Mouse (Mus musculus) liver, embryonic 11.5 days (tissue): Measurements from ENCODE around the gene Lcn6. TPM values are rescaled to one million over a fixed set of nuclear protein-coding genes. Genes with fewer than 3 reads are reported as not detected.
"Not testable (repeated sequence)": the region's sequence is repeated elsewhere in the genome, so short reads cannot be mapped to it uniquely, and the experiment has no call there.

ENCODE experiments used
- ATAC-seq: fragments of 200-750 bp; cut with Nextera tagmentation; replicated peaks from 2 replicates; pipeline ENCODE4 v1.8.0; 2017; ENCODE audit warnings: moderate number of reproducible peaks, mild to moderate bottlenecking, moderate TSS enrichment, moderate library complexity; ENCODE audit not compliant: low FRiP score
- DNase-seq: peaks from one replicate; pipeline ENCODE4 v3.0.0-alpha.2; 2017; ENCODE audit warnings: low spot score
- H3K27ac ChIP-seq: fragments of 300-500 bp; sonication (generic); 2 replicates; pipeline ENCODE4 v1.5.1; 2014; ENCODE audit warnings: mild to moderate bottlenecking, low read depth, low read length, control low read depth
- H3K27me3 ChIP-seq: fragments of 300-500 bp; sonication (generic); replicated peaks from 2 replicates; pipeline ENCODE4 v1.6.1; 2014; ENCODE audit warnings: low read length, mixed read lengths; ENCODE audit not compliant: control insufficient read depth, insufficient read depth
- H3K36me3 ChIP-seq: fragments of 300-500 bp; sonication (generic); 2 replicates; pipeline ENCODE4 v1.6.1; 2014; ENCODE audit warnings: mild to moderate bottlenecking, low read length, moderate library complexity, mixed read lengths; ENCODE audit not compliant: control insufficient read depth, insufficient read depth
- H3K4me1 ChIP-seq: fragments of 300-500 bp; sonication (generic); replicated peaks from 2 replicates; pipeline ENCODE4 v1.6.1; 2014; ENCODE audit warnings: low read length, mixed read lengths; ENCODE audit not compliant: control insufficient read depth, insufficient read depth
- H3K4me2 ChIP-seq: fragments of 300-500 bp; sonication (generic); 2 replicates; pipeline ENCODE4 v1.6.1; 2014; ENCODE audit warnings: mild to moderate bottlenecking, control low read depth, moderate library complexity
- H3K4me3 ChIP-seq: fragments of 300-500 bp; sonication (generic); 2 replicates; pipeline ENCODE4 v1.5.1; 2014; ENCODE audit warnings: low read depth, low read length, control low read depth
- H3K9ac ChIP-seq: fragments of 300-500 bp; sonication (generic); 2 replicates; pipeline ENCODE4 v1.6.1; 2014; ENCODE audit warnings: low read depth, low read length, control low read depth
- H3K9me3 ChIP-seq: fragments of 300-500 bp; sonication (generic); 2 replicates; pipeline ENCODE4 v1.6.1; 2016; ENCODE audit warnings: low read length, inconsistent platforms, mixed read lengths; ENCODE audit not compliant: control insufficient read depth
- WGBS: fragments of 180-500 bp; shearing (Covaris S2); extraction: QIAGEN DNeasy Blood & Tissue Kit; methylation state at CpG from one replicate; pipeline ENCODE4 v1.1.7; 2014; 5-methylcytosine and 5-hydroxymethylcytosine counted together
- polyA plus RNA-seq: library from polyadenylated mRNA; unstranded; fragments of >200 nt; fragmentation: Nextera tagmentation; extraction: Ambion mirVana; gene quantifications from 2 replicates; pipeline ENCODE4 v1.2.1, GENCODE M21; 2014

Gene Lcn6
- polyA plus RNA-seq, 1 experiment from 2014 or later, result not detected

DNA sequence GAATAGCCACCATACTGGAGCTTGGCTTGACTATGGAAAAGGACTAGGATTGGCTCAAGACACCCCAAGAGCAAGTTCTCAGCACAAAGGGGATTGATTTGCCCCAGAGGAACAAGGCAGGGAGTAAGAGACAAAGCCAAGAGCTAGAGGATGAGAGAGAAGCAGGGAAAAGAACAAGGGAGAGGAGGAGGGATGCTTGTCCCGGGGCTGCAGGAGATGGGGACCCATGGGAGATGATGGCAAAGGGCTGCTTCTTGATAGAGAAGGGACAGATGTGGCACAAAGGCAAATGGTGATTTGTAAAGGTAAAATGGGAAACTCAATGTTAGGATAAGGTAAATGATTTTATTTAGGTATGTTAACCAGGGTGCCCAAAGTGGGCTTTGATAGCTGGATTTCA is 32.5 kb downstream of the Lcn6 start:
- H3K27me3 ChIP-seq, ATAC-seq, H3K36me3 ChIP-seq, H3K4me2 ChIP-seq, DNase-seq, H3K4me3 ChIP-seq, H3K27ac ChIP-seq, H3K9me3 ChIP-seq, H3K4me1 ChIP-seq, H3K9ac ChIP-seq: not testable (repeated sequence)
- WGBS, result 95% methylated on average over 1 of the region's 1 CpGs

GRCm38 (mm10) chr2:25709791-25710190 is 33.2 kb downstream of the Lcn6 start:
- not testable (repeated sequence) for ATAC-seq, H3K27me3 ChIP-seq, H3K27ac ChIP-seq, DNase-seq, H3K9me3 ChIP-seq, H3K4me1 ChIP-seq, H3K4me3 ChIP-seq, H3K9ac ChIP-seq, H3K36me3 ChIP-seq, H3K4me2 ChIP-seq
- 61% methylated on average over 2 of the region's 2 CpGs for WGBS

GRCm38 (mm10) chr2:25711641-25712040 is 35.1 kb downstream of the Lcn6 start:
- not testable (repeated sequence) for H3K27ac ChIP-seq, H3K36me3 ChIP-seq, H3K9me3 ChIP-seq, ATAC-seq, DNase-seq, H3K4me1 ChIP-seq, H3K4me2 ChIP-seq, H3K27me3 ChIP-seq, H3K9ac ChIP-seq, H3K4me3 ChIP-seq
- 34% methylated on average over 3 of the region's 3 CpGs for WGBS

GRCm38 (mm10) chr2:25717222-25717621 is 40.6 kb downstream of the Lcn6 start:
- ATAC-seq, result no peak
- Histone ChIP-seq H3K9ac (no peak overlapping the region), H3K4me2 (no peak overlapping the region), H3K4me1 (no peaks in the 10 kb centered on the region), H3K4me3 (no peak overlapping the region), H3K9me3 (no peaks in the 10 kb centered on the region), H3K36me3 (no peaks in the 10 kb centered on the region), H3K27me3 (no peaks in the 10 kb centered on the region), H3K27ac (no peak overlapping the region)
- no peak for DNase-seq

Other genes with a start within 250 kb of the Lcn6 start
- 3.9 and 4.5 TPM in 2 replicates for gene Abca2, start 248.1 kb upstream of the Lcn6 start, polyA plus RNA-seq
- gene Clic3, start 219.9 kb upstream of the Lcn6 start, polyA plus RNA-seq, result 0.21 TPM in 1 of 2 replicates, not detected in the other
- gene Paxx, start 215.7 kb upstream of the Lcn6 start, polyA plus RNA-seq, result 9.2 and 14.3 TPM in 2 replicates
- gene Ptgds, start 206.7 kb upstream of the Lcn6 start, polyA plus RNA-seq, result not detected in 2 replicates
- not detected in 2 replicates for gene Lcn12, start 182.9 kb upstream of the Lcn6 start, polyA plus RNA-seq
- gene Fbxw5, start 176.0 kb upstream of the Lcn6 start, polyA plus RNA-seq, result 63.3 and 63.6 TPM in 2 replicates
- gene C8g, start 175.1 kb upstream of the Lcn6 start, polyA plus RNA-seq, result 14.9 and 16.8 TPM in 2 replicates
- 28.0 and 31.0 TPM in 2 replicates for gene Traf2, start 129.8 kb upstream of the Lcn6 start, polyA plus RNA-seq
- 367 and 380 TPM in 2 replicates for gene Edf1, start 118.9 kb upstream of the Lcn6 start, polyA plus RNA-seq
- gene Mamdc4, start 101.9 kb upstream of the Lcn6 start, polyA plus RNA-seq, result 1.3 and 1.8 TPM in 2 replicates
- 112 and 116 TPM in 2 replicates for gene Phpt1, start 101.6 kb upstream of the Lcn6 start, polyA plus RNA-seq
- 0.21 TPM in 1 of 2 replicates, not detected in the other for gene Ajm1, start 95.0 kb upstream of the Lcn6 start, polyA plus RNA-seq
- gene Rabl6, start 68.3 kb upstream of the Lcn6 start, polyA plus RNA-seq, result 59.3 and 67.7 TPM in 2 replicates
- 0.08 and 0.12 TPM in 2 replicates for gene Ccdc183, start 59.1 kb upstream of the Lcn6 start, polyA plus RNA-seq
- gene Tmem141, start 54.8 kb upstream of the Lcn6 start, polyA plus RNA-seq, result 12.1 and 13.4 TPM in 2 replicates
- gene Fcna, start 48.8 kb upstream of the Lcn6 start, polyA plus RNA-seq, result 31.1 and 33.4 TPM in 2 replicates
- gene Lcn8, start 23.7 kb upstream of the Lcn6 start, polyA plus RNA-seq, result not detected in 2 replicates
- not detected in 2 replicates for gene Lcn5, start 18.8 kb upstream of the Lcn6 start, polyA plus RNA-seq
- gene Lcn10, start 5.9 kb downstream of the Lcn6 start, polyA plus RNA-seq, result not detected in 2 replicates
- gene Obp2a, start 23.3 kb downstream of the Lcn6 start, polyA plus RNA-seq, result not detected in 2 replicates
- 35.6 and 37.8 TPM in 2 replicates for gene Bmyc, start 30.0 kb downstream of the Lcn6 start, polyA plus RNA-seq
- gene Obp2b, start 60.2 kb downstream of the Lcn6 start, polyA plus RNA-seq, result not detected in 2 replicates
- gene Lcn3, start 88.8 kb downstream of the Lcn6 start, polyA plus RNA-seq, result not detected in 2 replicates
- gene Lcn11, start 100.2 kb downstream of the Lcn6 start, polyA plus RNA-seq, result not detected in 2 replicates
- gene Gm13539, start 105.5 kb downstream of the Lcn6 start, polyA plus RNA-seq, result not detected in 2 replicates
- not detected in 2 replicates for gene Glt6d1, start 139.1 kb downstream of the Lcn6 start, polyA plus RNA-seq
- not detected in 2 replicates for gene Lcn9, start 146.4 kb downstream of the Lcn6 start, polyA plus RNA-seq
- not detected in 2 replicates for gene Sohlh1, start 170.5 kb downstream of the Lcn6 start, polyA plus RNA-seq
- 0.33 TPM in 1 of 2 replicates, not detected in the other for gene Kcnt1, start 186.9 kb downstream of the Lcn6 start, polyA plus RNA-seq